Mouse (Mus musculus) bone marrow macrophage, adult 2 months (primary cell): ENCODE data around the gene 1810055G02Rik. TPM values are rescaled to one million over a fixed set of nuclear protein-coding genes. Genes with fewer than 3 reads are reported as not detected.

Source experiments
- H3K27ac ChIP-seq: 2 replicates; pipeline ENCODE4 v1.5.1; 2012; ENCODE audit warnings: low read depth, low read length; ENCODE audit not compliant: insufficient read depth
- H3K4me1 ChIP-seq: 2 replicates; pipeline ENCODE4 v1.6.1; 2012; ENCODE audit warnings: low read length; ENCODE audit not compliant: control insufficient read depth, insufficient read depth
- H3K4me3 ChIP-seq: 2 replicates; pipeline ENCODE4 v1.5.1; 2012; ENCODE audit warnings: mild to moderate bottlenecking, low read length, moderate library complexity; ENCODE audit not compliant: insufficient read depth
- CTCF ChIP-seq: IDR thresholded peaks from 2 replicates; pipeline ENCODE4 v1.5.1; 2012; ENCODE audit warnings: low read depth, mild to moderate bottlenecking, low read length, moderate library complexity
- POLR2A ChIP-seq: IDR thresholded peaks from 2 replicates; pipeline ENCODE4 v1.6.1; 2012; ENCODE audit warnings: mild to moderate bottlenecking, low read depth, low read length, borderline replicate concordance
- polyA plus RNA-seq: library from polyadenylated mRNA; stranded (reverse); fragments of >200 nt; gene quantifications from 2 replicates; pipeline ENCODE4 v1.2.4, GENCODE M21; 2012; ENCODE audit not compliant: missing spikeins, insufficient read depth, insufficient read length

The 1810055G02Rik gene
- polyA plus RNA-seq, 1 experiment: 7.2 TPM

GRCm38 (mm10) chr19:3694476-3694875 lies 13.6 kb upstream of the 1810055G02Rik start:
- H3K4me3 ChIP-seq: no peak overlapping the region
- H3K27ac ChIP-seq: no peak overlapping the region
- peaks cover 6% of the 10 kb centered on the region for H3K4me1 ChIP-seq
- no peak for TF ChIP-seq POLR2A
- TF ChIP-seq CTCF: no peak

- H3K4me3 ChIP-seq: no peak overlapping the region
- TF ChIP-seq CTCF (no peak), POLR2A (no peak)
- H3K27ac ChIP-seq: no peak overlapping the region
- H3K4me1 ChIP-seq: peaks cover 6% of the 10 kb centered on the region
These were observed 13.1 kb upstream of the 1810055G02Rik start for GRCm38 (mm10) chr19:3695006-3695405.

- H3K27ac ChIP-seq: no peak overlapping the region
- H3K4me1 ChIP-seq: peaks cover 6% of the 10 kb centered on the region
- TF ChIP-seq CTCF: no peak
- no peak for TF ChIP-seq POLR2A
- no peak overlapping the region for H3K4me3 ChIP-seq
These were observed 12.6 kb upstream of the 1810055G02Rik start for GRCm38 (mm10) chr19:3695471-3695870.

- H3K27ac ChIP-seq: no peak overlapping the region
- no peak overlapping the region for H3K4me3 ChIP-seq
- H3K4me1 ChIP-seq: peaks cover 6% of the 10 kb centered on the region
- TF ChIP-seq POLR2A (no peak), CTCF (no peak)
These were observed 12.1 kb upstream of the 1810055G02Rik start for GRCm38 (mm10) chr19:3695976-3696375.

- H3K27ac ChIP-seq: no peak overlapping the region
- no peak overlapping the region for H3K4me3 ChIP-seq
- peaks cover 2% of the 10 kb centered on the region; the same call in 1 of the 2 replicates for H3K4me1 ChIP-seq
- TF ChIP-seq POLR2A (no peak), CTCF (no peak)
These were observed 10.1 kb upstream of the 1810055G02Rik start for GRCm38 (mm10) chr19:3698035-3698434.

DNA sequence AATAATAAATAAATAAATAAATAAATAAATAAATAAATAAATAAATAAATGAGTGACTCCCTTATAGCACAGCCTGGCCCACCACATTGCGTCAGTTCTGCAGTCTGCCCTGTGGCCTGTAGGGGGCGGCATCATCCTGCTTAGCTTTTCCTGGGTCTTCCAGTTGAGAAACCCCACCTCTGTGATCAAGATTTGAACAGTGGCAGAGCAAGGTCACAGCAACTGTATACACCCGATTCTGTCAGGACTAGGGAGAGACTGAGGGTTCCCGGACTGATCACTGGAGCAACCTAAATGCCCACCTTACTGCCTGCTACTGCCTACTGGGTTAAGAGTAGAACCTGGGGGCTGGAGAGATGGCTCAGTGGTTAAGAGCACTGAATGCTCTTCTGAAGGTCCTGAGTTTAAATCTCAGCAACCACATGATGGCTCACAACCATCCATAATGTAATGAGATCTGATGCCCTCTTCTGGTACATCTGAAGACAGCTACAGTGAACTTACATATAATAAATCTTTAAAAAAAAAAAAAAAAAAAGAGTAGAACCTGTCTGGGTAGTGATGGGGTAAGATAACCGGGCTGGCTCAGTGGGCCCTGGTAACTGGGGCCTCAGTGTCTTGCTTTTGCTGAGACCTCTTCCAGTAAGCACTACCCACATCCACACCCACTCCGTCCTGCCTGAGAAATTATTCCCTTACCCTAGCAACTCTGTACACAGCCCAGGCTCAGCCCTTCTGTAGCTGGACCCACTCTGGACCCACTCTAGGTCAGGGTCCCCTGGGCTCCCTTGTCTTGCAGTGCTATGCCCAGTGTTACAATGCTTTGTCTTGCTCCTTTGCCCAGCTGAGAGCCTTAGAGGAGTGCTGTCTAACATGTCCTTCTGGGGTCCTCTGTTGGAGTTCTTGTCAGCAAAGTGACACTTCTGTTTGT lies 8.3 kb upstream of the 1810055G02Rik start:
- Histone ChIP-seq H3K27ac (no peak overlapping the region), H3K4me3 (no peak overlapping the region), H3K4me1 (0 out of 2 replicates have a peak, but pooled peaks cover 2% of the 10 kb centered on the region)
- TF ChIP-seq CTCF (peak; percentile 82), POLR2A (no peak)

DNA sequence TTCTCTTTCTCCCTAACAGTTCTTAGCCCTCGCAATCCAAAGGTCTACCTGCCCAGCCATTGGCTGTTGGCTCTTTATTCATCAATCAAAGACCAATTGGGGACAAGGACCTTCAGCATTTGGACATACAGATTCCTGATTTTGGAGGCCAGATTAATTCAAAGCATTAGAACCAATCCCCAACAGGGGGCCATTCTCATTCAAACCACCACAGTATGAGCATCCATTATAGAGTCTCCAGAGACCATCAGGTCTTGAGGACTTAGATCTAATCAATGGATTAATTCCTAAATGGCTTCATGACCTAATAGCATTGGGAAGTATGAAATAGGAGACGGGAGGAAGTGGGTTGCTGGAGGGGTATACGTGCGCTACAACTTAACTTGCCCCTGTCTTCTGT lies 5.6 kb upstream of the 1810055G02Rik start:
- TF ChIP-seq CTCF (no peak), POLR2A (no peak)
- Histone ChIP-seq H3K4me1 (peaks cover 5% of the 10 kb centered on the region), H3K27ac (no peak overlapping the region), H3K4me3 (no peak overlapping the region)

- Histone ChIP-seq H3K4me1 (peaks cover 10% of the 10 kb centered on the region), H3K4me3 (no peak overlapping the region), H3K27ac (no peak overlapping the region)
- TF ChIP-seq POLR2A (no peak), CTCF (no peak)
These were observed 1.8 kb upstream of the 1810055G02Rik start for GRCm38 (mm10) chr19:3706258-3706657.

DNA sequence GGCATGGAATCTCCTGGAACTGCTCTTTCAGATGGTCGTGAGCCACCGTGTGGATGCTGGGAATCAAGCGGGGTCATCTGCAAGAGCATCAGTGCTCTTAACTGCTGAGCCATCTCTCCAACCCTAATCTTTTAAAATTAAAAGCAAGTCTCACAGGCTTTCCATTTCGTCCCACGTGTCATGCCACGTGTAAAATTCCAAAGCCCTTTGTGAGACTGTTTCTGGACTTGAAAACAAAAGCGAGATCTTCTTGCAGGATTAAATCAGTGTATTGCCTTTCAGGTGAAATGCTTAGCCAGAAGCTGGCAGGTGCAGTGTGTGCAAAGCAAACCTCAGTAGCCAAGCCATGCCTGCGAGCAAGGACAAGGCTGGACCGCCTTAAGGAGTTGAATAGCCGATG lies 540 bp upstream of the 1810055G02Rik start:
- peak overlapping the region; percentile 81 for H3K4me3 ChIP-seq
- peaks cover 9% of the 10 kb centered on the region for H3K4me1 ChIP-seq
- peak overlapping the region; percentile 45 for H3K27ac ChIP-seq
- no peak for TF ChIP-seq CTCF
- TF ChIP-seq POLR2A: no peak
